Mouse (Mus musculus): Measurements from ENCODE around the gene 4930562C15Rik.

- TF ChIP-seq POLR2A (IDR thresholded peaks at IDR 0.05; ENCODE audit: borderline replicate concordance, control insufficient read depth, low read depth, low read length): no peak
- TF ChIP-seq CTCF (IDR thresholded peaks at IDR 0.05; ENCODE audit: control insufficient read depth, insufficient read depth, low read length): no peak
Observed at GRCm38 (mm10) chr16:4894201-4894908, 59.1 kb downstream of the 4930562C15Rik start.

All from bone marrow, adult 2 months (tissue).